Mouse (Mus musculus): ENCODE measurements around the gene Adar. TPM values are rescaled to one million over a fixed set of nuclear protein-coding genes. Genes with fewer than 3 reads are reported as not detected.

Adar gene
- polyA plus RNA-seq, 1 experiment from 2014 or later: 12.4 TPM

DNA sequence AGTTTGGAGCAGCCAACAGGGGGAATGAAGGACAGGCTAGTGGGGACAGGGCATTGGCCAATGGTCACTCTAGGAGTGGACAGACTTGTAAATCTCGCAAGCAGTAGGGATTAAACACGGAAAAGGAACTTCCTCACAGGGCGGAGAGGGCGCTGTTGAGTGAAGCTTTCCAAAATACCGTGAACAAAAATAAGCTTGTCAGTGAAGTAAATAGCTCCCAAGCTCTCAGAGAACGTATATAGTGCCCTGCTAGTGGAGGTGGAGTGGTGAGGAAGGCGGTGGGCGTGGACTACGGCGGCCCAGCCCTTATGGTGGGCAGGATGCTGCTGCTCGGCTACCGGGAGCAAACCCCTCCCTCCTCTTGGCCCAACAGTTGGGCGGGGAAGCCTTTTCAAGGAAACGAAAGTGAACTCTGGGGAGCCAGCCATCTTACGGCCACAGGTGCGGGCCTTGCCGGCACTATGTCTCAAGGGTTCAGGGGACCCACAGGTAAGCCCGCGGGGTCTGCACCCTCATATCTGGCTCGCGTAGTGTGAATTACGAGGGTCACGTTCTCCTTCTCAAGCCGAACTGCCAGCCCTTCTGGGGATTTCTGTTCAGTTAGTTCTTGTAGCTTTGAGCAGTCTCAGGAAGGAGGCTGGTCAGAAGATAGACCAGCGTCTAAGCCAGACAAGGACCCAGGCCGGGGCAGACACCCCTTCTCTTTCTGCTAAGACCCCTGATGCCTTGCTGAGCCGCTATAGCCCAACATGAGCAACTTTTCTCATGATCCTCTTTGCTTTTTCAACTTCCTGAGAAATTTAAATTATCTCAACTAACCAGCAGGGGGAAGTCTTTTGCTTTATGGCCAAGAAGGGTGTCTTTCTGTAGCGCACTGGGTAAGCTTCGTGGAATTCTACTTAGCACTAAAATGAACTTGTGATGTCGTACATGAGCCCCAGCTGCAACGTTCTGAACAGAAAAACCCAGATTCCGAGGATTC, 15.8 kb downstream of the Adar start:
- peak; percentile 98 for ATAC-seq (ENCODE audit: low FRiP score, low TSS enrichment)
- WGBS: 2% methylated on average over 32 of the region's 32 CpGs

DNA sequence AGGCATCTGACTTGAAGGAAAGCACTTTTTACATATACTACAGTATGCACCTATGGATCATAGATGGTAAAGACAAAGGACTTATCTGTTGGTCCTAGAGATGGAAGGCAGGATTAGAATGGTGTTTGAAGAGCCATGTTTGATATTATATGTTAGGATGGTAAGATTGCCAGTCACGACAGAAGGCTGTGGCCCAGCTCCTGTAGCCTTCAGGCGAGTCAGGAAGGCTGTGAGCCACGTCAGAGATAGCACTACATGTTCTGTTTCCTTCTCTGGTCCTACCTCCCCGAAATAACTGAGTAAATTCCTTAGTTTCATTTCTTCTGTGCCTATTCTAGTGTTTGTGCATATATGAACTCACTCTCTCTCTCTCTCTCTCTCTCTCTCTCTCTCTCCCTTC, 17.3 kb downstream of the Adar start:
- H3K9ac ChIP-seq (replicated peaks; ENCODE audit: low read length): no peak overlapping the region
- H3K27me3 ChIP-seq (ENCODE audit: insufficient read depth, low read length): no peaks in the 10 kb centered on the region
- H3K36me3 ChIP-seq (ENCODE audit: insufficient read depth, low read length): peaks cover 8% of the 10 kb centered on the region
- H3K4me3 ChIP-seq (ENCODE audit: low read length): no peak overlapping the region
- peaks cover 8% of the 10 kb centered on the region for H3K4me1 ChIP-seq (ENCODE audit: insufficient read depth, low read length)
- no peak for ATAC-seq (ENCODE audit: low FRiP score, low TSS enrichment)
- no peaks in the 10 kb centered on the region for H3K9me3 ChIP-seq (ENCODE audit: low read length)
- WGBS: 93% methylated on average over 4 of the region's 4 CpGs
- no peak overlapping the region for H3K4me2 ChIP-seq (replicated peaks; ENCODE audit: low read depth, low read length)
- no peak overlapping the region for H3K27ac ChIP-seq (ENCODE audit: low read length)

More for the DNA sequence above, 15.8 kb downstream of the Adar start:
- Histone ChIP-seq H3K9ac (replicated peaks; ENCODE audit: low read length) (peak overlapping the region; percentile 64), H3K4me3 (ENCODE audit: low read length) (peak overlapping the region; percentile 65), H3K27me3 (ENCODE audit: insufficient read depth, low read length) (no peaks in the 10 kb centered on the region), H3K27ac (ENCODE audit: low read length) (peak overlapping the region; percentile 67), H3K4me2 (replicated peaks; ENCODE audit: low read depth, low read length) (peak overlapping the region; percentile 62), H3K4me1 (ENCODE audit: insufficient read depth, low read length) (peaks cover 8% of the 10 kb centered on the region), H3K9me3 (ENCODE audit: low read length) (no peaks in the 10 kb centered on the region), H3K36me3 (ENCODE audit: insufficient read depth, low read length) (peaks cover 3% of the 10 kb centered on the region)

DNA sequence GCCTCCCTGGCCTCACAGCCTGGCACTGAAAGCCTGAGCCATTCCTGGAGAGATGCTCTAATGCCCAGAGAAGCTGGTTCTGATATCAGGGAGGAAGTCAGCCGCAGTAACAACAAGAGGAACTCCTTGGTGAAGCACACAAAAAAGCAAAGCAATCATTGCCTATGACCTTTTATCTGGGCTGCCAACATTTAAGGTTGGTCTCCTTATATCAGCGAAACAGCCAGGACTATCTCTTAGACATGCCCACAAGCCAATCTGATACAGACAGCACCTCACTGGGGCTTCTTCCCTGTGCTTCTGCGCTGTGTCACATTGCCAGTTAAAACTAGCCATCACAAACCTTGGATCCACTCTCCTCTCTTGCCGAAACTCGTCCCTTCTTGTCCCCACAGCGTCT, 23.7 kb downstream of the Adar start:
- Histone ChIP-seq H3K36me3 (ENCODE audit: insufficient read depth, low read length) (peaks cover 36% of the 10 kb centered on the region), H3K4me3 (ENCODE audit: low read length) (no peak overlapping the region), H3K9me3 (ENCODE audit: low read length) (no peaks in the 10 kb centered on the region), H3K27ac (ENCODE audit: low read length) (no peak overlapping the region), H3K9ac (replicated peaks; ENCODE audit: low read length) (no peak overlapping the region), H3K4me1 (ENCODE audit: insufficient read depth, low read length) (no peaks in the 10 kb centered on the region), H3K27me3 (ENCODE audit: insufficient read depth, low read length) (no peaks in the 10 kb centered on the region), H3K4me2 (replicated peaks; ENCODE audit: low read depth, low read length) (no peak overlapping the region)
- ATAC-seq (ENCODE audit: low FRiP score, low TSS enrichment): no peak
- 93% methylated on average over 6 of the region's 6 CpGs for WGBS

DNA sequence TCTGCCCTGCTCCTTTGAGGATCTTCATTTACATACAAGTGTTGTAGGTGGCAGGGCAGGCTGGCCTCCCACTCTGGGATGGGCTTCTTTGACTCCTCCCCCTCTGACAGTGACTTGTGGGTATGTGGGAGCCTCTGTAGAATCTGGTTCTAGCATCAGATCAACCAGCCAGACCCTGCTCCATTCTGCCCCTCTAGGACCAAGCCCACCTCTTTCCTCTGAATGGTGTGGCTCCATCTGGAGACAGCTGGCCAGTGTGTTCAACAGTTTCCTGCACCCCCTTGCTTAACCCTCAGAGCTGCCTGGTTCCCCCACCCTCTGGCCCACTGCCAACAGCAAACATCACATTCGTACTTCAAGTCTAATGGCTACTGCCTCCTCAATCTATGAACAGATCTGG, 37.5 kb downstream of the Adar start:
- H3K27me3 ChIP-seq (ENCODE audit: insufficient read depth, low read length): no peaks in the 10 kb centered on the region
- no peak overlapping the region for H3K4me2 ChIP-seq (replicated peaks; ENCODE audit: low read depth, low read length)
- no peak overlapping the region for H3K9ac ChIP-seq (replicated peaks; ENCODE audit: low read length)
- WGBS: 50% methylated on average over 1 of the region's 1 CpGs
- H3K4me1 ChIP-seq (ENCODE audit: insufficient read depth, low read length): no peaks in the 10 kb centered on the region
- H3K27ac ChIP-seq (ENCODE audit: low read length): no peak overlapping the region
- peaks cover 20% of the 10 kb centered on the region; the same call in 1 of the 2 replicates for H3K36me3 ChIP-seq (ENCODE audit: insufficient read depth, low read length)
- no peaks in the 10 kb centered on the region for H3K9me3 ChIP-seq (ENCODE audit: low read length)
- no peak overlapping the region for H3K4me3 ChIP-seq (ENCODE audit: low read length)
- no peak for ATAC-seq (ENCODE audit: low FRiP score, low TSS enrichment)

GRCm38 (mm10) chr3:89755283-89755682, 40.5 kb downstream of the Adar start:
- WGBS: 67% methylated on average over 6 of the region's 6 CpGs
- Histone ChIP-seq H3K4me3 (ENCODE audit: low read length) (no peak overlapping the region), H3K4me1 (ENCODE audit: insufficient read depth, low read length) (no peaks in the 10 kb centered on the region), H3K9me3 (ENCODE audit: low read length) (no peaks in the 10 kb centered on the region), H3K4me2 (replicated peaks; ENCODE audit: low read depth, low read length) (no peak overlapping the region), H3K27me3 (ENCODE audit: insufficient read depth, low read length) (no peaks in the 10 kb centered on the region), H3K27ac (ENCODE audit: low read length) (no peak overlapping the region), H3K36me3 (ENCODE audit: insufficient read depth, low read length) (peaks cover 4% of the 10 kb centered on the region; the same call in 1 of the 2 replicates), H3K9ac (replicated peaks; ENCODE audit: low read length) (no peak overlapping the region)
- ATAC-seq (ENCODE audit: low FRiP score, low TSS enrichment): no peak

DNA sequence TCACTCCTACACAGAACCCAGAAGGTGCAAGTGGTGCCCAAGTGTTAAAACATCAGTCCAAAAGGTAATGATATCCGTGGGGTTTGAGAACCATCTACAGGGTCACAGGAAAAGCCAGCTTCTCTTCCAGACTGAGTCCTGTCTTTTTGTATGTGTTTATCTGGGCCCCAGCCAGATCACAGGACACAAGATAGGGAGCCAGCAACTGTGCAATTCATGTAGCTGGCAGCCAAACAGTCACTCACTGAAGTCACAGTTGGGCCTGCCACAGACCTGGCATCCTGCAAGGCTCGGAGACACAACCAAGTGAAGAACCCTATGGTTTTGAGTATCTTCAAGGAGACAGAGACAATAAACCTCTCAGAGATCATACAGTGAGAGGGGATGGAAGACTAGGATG, 43.0 kb downstream of the Adar start:
- no peak overlapping the region for H3K27ac ChIP-seq (ENCODE audit: low read length)

DNA sequence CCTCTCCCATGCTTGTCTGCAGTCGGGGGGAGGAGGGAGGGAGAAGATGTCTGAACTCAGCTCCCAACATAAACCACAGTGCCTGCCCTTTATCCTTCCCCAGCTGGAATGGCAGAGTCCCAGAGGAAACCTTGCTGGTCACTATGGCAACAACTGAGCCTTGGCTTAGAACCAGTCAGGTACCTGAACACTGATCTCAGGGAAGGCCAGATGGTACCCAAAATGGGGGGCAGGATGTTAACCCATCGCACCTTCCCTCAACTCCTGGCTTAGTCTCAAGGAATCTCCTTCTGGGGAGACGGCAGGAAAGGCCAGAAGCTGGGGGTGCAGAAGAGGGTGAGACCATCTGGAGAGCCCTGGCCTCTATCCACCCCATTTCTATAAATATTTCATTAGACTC, 45.0 kb downstream of the Adar start:
- H3K27me3 ChIP-seq (ENCODE audit: insufficient read depth, low read length): no peaks in the 10 kb centered on the region
- 62% methylated on average over 3 of the region's 3 CpGs for WGBS
- ATAC-seq (ENCODE audit: low FRiP score, low TSS enrichment): no peak
- peaks cover 6% of the 10 kb centered on the region; the same call in 1 of the 2 replicates for H3K4me1 ChIP-seq (ENCODE audit: insufficient read depth, low read length)
- H3K9ac ChIP-seq (replicated peaks; ENCODE audit: low read length): no peak overlapping the region
- H3K4me3 ChIP-seq (ENCODE audit: low read length): no peak overlapping the region
- no peak overlapping the region for H3K4me2 ChIP-seq (replicated peaks; ENCODE audit: low read depth, low read length)
- no peaks in the 10 kb centered on the region for H3K36me3 ChIP-seq (ENCODE audit: insufficient read depth, low read length)
- no peaks in the 10 kb centered on the region for H3K9me3 ChIP-seq (ENCODE audit: low read length)
- H3K27ac ChIP-seq (ENCODE audit: low read length): no peak overlapping the region

More for the DNA sequence above, 43.0 kb downstream of the Adar start:
- H3K9me3 ChIP-seq (ENCODE audit: low read length): no peaks in the 10 kb centered on the region
- no peaks in the 10 kb centered on the region for H3K36me3 ChIP-seq (ENCODE audit: insufficient read depth, low read length)
- no peak for ATAC-seq (ENCODE audit: low FRiP score, low TSS enrichment)
- WGBS: 72% methylated on average over 2 of the region's 2 CpGs
- no peak overlapping the region for H3K9ac ChIP-seq (replicated peaks; ENCODE audit: low read length)
- H3K4me1 ChIP-seq (ENCODE audit: insufficient read depth, low read length): no peaks in the 10 kb centered on the region
- H3K4me2 ChIP-seq (replicated peaks; ENCODE audit: low read depth, low read length): no peak overlapping the region
- H3K27me3 ChIP-seq (ENCODE audit: insufficient read depth, low read length): no peaks in the 10 kb centered on the region
- no peak overlapping the region for H3K4me3 ChIP-seq (ENCODE audit: low read length)

DNA sequence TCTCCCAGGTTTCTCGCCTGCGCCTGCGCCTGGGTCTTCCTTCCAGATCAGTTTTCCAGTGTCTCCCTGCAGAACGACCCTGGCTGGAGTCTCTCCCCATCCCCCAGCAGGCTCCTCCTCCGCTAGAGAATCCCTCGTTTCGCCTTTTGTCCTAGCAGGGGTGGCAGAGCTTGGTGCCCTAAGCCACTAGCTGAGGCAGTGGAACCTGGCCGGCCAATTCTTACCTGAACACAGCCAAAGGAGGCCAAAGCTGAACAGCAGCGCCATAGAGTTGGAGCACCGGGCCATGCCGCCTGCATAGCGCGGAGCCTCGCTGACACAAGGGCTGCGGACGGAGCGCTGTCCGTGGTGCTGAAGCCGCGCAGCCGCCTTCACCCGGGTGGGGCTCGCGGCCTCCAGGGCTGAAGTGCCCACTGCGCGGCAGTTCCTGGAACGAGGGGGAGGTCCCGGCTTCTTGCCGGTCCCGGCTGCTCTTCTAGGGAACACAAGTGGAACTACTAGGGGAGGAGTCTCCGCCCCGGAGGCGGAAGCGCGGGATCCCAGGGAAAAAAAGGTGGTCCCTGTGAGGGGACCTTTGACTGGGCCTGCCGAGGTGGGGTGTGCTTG, 49.4 kb downstream of the Adar start, which contains the start of gene Chrnb2:
Gene Chrnb2, minus strand, starts transcription at position 514 of the 606 bp plus-strand sequence.
- H3K9me3 ChIP-seq (ENCODE audit: low read length): no peaks in the 10 kb centered on the region
- H3K27me3 ChIP-seq (ENCODE audit: insufficient read depth, low read length): no peaks in the 10 kb centered on the region
- no peaks in the 10 kb centered on the region for H3K36me3 ChIP-seq (ENCODE audit: insufficient read depth, low read length)
- H3K4me1 ChIP-seq (ENCODE audit: insufficient read depth, low read length): peaks cover 6% of the 10 kb centered on the region; the same call in 1 of the 2 replicates
- peak within 1 kb of the TSS; percentile 50 for H3K4me2 ChIP-seq (replicated peaks; ENCODE audit: low read depth, low read length)
- peak within 1 kb of the TSS; percentile 25 for H3K4me3 ChIP-seq (ENCODE audit: low read length)
- ATAC-seq (ENCODE audit: low FRiP score, low TSS enrichment): peak; percentile 96
- under 1% methylated on average over 36 of the region's 36 CpGs for WGBS
- no peak within 1 kb of the TSS for H3K27ac ChIP-seq (ENCODE audit: low read length)
- no peak within 1 kb of the TSS for H3K9ac ChIP-seq (replicated peaks; ENCODE audit: low read length)

DNA sequence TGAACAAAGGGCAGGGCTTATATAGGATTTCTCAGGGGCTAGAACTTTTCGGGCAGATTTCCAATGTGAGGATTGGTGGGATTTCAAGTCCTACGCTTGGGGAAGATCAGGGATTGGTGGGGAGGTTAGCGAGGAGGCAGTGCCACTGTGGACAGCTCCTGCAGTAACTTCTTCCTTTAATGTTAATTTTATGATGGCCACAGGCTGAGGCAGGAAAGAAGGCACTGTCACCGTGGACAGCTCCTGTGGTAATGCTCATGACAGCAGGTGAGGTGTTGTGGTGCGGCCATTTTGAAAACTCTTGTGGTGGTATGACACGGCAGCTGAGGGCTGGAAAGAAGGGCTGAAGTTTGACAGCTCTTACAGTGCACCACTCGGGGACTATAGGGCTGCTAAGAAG, 54.8 kb downstream of the Adar start:
- no peaks in the 10 kb centered on the region for H3K27me3 ChIP-seq (ENCODE audit: insufficient read depth, low read length)
- no peaks in the 10 kb centered on the region for H3K9me3 ChIP-seq (ENCODE audit: low read length)
- no peak for ATAC-seq (ENCODE audit: low FRiP score, low TSS enrichment)
- H3K4me3 ChIP-seq (ENCODE audit: low read length): no peak overlapping the region
- H3K4me2 ChIP-seq (replicated peaks; ENCODE audit: low read depth, low read length): no peak overlapping the region
- H3K9ac ChIP-seq (replicated peaks; ENCODE audit: low read length): no peak overlapping the region
- peaks cover 15% of the 10 kb centered on the region for H3K4me1 ChIP-seq (ENCODE audit: insufficient read depth, low read length)
- H3K27ac ChIP-seq (ENCODE audit: low read length): no peak overlapping the region
- WGBS: 69% methylated on average over 7 of the region's 7 CpGs
- H3K36me3 ChIP-seq (ENCODE audit: insufficient read depth, low read length): no peaks in the 10 kb centered on the region
